Mouse (Mus musculus) layer of hippocampus, adult 6 months (tissue): Measurements from ENCODE around the gene Mut. TPM values are rescaled to one million over a fixed set of nuclear protein-coding genes. Genes with fewer than 3 reads are reported as not detected.

Experiments
- long read RNA-seq, 2 experiments: library from polyadenylated mRNA; unstranded; transcript quantifications; one replicate each; pipeline ENCODE4 v2.0.0; 2019 to 2020
- polyA plus RNA-seq: library from polyadenylated mRNA; unstranded; fragments of <200 nt; fragmentation: Nextera tagmentation; gene quantifications from 2 replicates; pipeline ENCODE4 v1.2.3, GENCODE M21; 2021

Gene Mut
- 27.9 and 37.0 TPM in 2 replicates for polyA plus RNA-seq
- long read RNA-seq, experiment 1, transcript Mut-201 (13 exons, 3,674 nt): major isoform, 62 of 90 reads
- long read RNA-seq, experiment 1, partial matches to known transcripts: 26 of 90 reads
- long read RNA-seq, experiment 1, other reads (novel, unspliced or antisense): 2 of 90 reads
- long read RNA-seq, experiment 2, transcript Mut-201 (13 exons, 3,674 nt): major isoform, 310 of 343 reads
- long read RNA-seq, experiment 2, partial matches to known transcripts: 28 of 343 reads
- long read RNA-seq, experiment 2, other reads (novel, unspliced or antisense): 5 of 343 reads

DNA sequence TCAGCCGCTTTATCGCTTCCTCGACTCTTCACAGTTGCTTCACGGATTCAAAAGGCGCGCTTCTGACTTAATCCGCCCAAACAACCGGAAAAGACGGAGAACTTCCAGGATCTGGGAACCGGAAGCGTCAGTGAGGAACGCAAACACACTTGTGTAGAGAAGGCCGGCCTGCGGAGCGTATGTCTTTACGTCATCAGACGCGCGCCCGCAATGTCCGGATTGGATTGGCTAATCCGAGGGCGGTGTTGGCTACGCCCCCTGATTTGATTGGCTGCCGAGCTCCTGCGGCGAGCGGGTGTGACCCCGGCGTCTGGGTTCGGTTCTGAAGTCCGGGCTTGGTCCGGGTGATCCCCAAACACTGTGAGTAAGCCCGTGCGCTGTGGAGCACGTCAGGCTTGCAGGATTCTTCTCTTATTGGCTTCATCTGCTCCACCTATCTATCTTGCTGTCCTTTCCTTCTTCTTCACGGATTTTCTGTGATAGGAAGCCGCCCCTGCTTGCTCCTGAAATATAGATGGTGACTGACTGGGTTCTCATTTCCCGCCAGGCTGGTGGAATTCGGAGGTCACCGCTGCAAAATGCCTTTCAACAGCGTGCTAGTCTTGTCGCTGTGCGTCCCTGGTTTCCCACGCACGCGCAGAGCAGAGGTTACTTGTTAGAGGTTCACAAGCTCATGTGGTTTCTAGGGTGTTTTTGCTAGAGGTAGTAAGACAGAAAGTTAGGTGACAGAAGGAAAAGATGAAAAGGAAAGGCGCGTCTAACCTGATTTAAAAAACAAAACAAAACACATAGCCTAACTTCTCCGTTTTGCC is at the start of gene Mut, which contains the start of gene Cenpq:
Gene Mut, plus strand, starts transcription at position 266 of the 812 bp plus-strand sequence.
Gene Cenpq, minus strand, starts transcription at position 628 of the 812 bp plus-strand sequence.

DNA sequence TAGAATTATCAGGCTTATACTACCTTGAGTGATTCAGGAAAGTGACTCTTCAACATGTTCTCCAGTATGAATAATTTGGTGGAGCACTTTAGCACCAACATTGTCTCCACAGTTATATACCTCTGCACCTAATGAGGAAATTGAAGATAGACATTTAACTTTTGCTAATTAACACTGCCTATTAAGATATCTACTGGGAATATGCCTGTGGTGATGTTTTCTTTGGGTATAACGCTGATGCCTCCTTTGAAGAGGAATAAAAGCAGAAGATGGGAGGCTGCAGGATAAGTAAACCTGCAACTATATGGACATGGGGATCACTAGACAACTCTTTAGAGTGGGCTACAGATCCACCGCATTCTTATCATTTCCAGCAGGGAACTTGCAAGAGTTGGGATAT is 20.2 kb upstream of the Mut start, which contains the start of gene Glyatl3:
Gene Glyatl3, minus strand, starts transcription at position 101 of the 400 bp plus-strand sequence.

Other genes with a start within 250 kb of the Mut start
- gene Esp1, start 207.6 kb upstream of the Mut start, polyA plus RNA-seq: not detected in 2 replicates
- gene Crisp2, start 127.7 kb upstream of the Mut start, polyA plus RNA-seq: not detected in 2 replicates
- not detected in 2 replicates for gene Rhag, start 123.6 kb upstream of the Mut start, polyA plus RNA-seq
- gene 9130008F23Rik, start 54.1 kb upstream of the Mut start, polyA plus RNA-seq: 0.18 TPM in 1 of 2 replicates, not detected in the other
- gene Glyatl3, start 20.3 kb upstream of the Mut start, polyA plus RNA-seq: not detected in 2 replicates
- gene Cenpq, start 362 bp downstream of the Mut start, polyA plus RNA-seq: 3.9 and 4.7 TPM in 2 replicates